Mouse (Mus musculus) embryo, embryonic 11 days (tissue): ENCODE results near the gene Dhx40.

Experiments
- DNase-seq: peaks from one replicate; pipeline ENCODE4 v3.0.0-alpha.2; 2015

Gene Dhx40

DNA sequence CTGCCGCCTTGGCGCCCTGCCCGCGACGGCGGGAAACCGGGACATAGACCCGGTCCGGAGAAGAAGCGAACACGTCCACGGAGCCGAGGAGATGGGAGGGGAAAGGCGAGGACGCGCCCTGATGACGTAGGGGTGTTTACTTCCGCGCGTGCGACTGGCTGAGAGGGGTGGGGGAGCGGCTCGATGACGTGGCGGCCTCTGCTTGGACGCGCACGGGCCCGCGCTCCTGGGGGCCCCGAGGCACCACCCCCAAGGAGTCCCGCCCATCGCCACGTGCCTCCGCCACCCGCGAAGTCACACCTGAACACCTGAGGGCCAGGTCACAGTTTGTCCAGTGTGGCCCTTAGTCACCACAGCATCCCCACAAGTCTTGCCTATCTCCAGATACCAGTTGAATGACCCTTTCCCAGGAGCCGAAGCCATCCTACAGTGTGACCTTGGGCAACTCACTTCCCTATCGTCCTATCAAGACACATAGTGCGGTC lies at the start of gene Dhx40:
Gene Dhx40 (minus strand): TSS at position 242 of the 485 bp plus-strand sequence.
- peak; percentile 94 for DNase-seq

DNA sequence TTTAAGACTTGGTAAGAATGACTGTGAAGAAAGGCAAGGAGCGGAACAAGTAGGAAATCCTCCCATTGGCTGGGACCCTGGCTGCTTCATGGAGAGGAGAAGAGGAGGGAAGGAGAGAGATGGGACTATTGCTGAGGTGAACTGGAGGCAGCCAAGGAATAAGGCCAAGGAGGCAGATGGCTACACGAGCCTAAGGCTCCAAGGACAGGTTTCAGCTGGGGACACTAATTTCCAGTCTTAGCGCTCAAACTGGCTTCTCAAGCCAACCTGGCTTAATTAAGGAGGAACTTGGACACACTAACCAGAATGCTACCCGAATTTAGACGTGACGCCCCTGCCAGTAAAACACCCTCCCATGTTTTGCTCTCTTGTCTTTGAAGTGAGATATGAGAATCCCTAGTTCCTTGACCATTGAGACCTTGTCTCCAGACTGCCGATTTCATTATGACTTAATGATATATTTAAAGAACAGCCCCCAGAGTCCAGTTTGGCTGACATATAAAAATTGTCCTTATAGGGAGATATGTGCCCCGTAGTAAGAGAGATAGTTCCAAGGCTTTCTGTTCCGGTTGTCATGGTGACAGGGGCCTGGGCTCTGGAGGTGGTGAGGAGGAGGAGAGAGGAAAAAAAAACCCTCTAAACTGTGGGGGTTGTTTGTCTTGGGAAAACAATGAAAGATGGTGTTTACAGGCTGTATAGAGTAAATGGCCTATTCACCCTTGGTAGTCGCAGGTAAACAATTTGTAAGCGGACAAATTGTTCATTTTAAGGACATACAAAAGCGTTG lies 48.3 kb upstream of the Dhx40 start:
- no peak for DNase-seq

DNA sequence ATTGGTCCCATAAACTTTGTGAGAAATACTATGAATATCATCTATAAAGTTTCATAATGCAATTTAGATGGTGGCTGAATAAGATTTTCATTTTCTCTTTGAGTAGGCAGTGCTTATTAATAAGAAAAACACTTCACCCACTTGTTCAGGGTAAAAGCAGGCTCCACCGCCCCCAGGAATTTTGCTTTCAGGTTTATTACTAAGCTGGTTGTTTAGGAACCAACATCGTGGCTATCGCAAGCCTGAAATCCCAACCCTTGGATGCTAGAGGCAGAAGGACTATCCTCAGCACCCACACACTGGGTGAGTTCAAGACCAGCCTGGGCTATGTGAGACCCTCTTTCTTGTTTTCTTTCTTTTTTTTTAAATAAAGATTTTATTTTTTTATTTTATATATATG lies 45.5 kb upstream of the Dhx40 start:
- no peak for DNase-seq

DNA sequence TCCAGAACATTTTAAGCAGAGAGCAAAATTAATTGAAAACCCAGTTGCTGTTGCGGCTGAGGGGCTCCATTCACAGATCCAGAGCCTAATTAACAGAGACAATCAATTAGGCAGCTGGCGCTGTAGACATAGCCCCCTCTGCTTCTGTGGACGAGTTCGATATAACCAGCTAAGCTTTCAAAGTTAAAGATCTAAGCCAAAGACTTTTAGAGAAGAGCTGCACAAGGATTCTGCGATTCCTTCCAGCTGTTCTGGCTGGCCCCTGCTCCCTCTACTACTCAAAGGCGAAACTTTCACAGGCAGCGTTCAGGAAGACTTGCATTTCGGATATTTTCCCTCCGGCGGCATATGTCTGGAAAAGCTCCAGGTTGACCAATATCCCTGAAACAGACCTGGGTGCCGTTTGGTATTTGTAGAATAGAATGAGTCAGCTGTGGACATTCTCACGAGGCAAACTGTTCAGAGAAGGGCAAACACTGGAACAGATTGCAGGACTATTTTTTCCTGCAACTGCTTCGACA lies 45.0 kb upstream of the Dhx40 start:
- no peak for DNase-seq

DNA sequence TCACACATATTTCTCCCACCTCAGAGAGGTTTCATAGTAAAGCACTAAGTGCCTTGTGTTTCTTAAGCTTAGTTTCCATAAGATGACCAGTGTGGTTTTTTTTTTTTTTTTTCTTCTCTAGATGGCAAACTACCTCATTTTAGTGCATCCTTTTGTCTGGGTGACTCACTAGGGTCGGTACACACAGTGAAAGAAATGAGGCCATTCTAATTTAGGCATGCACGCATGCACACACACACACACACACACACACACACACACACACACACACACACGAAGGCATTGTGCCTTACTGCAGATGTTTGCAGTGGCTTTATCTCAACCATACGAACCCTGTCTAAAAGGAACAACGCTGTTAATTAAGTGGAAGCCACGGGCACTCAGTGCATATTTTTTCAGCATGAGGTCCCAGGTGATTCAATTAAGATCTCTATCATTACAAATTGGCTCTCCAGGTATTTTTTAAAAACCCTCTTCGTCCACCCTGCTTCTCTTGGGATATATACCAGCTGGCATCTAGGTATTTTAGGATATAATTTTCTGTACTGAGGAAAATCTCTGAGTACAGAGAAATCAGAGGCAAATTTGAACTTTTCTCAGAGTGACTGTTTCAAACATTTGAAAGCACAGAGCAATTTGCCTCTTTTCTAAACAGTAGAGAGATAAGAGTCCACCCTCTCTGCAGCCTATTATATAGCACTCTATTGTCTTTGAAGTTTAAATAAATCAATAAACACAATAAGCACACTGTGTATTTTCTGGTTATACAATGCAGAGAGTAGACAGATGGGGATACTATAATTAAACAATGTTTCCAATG lies 44.4 kb upstream of the Dhx40 start:
- no peak for DNase-seq

DNA sequence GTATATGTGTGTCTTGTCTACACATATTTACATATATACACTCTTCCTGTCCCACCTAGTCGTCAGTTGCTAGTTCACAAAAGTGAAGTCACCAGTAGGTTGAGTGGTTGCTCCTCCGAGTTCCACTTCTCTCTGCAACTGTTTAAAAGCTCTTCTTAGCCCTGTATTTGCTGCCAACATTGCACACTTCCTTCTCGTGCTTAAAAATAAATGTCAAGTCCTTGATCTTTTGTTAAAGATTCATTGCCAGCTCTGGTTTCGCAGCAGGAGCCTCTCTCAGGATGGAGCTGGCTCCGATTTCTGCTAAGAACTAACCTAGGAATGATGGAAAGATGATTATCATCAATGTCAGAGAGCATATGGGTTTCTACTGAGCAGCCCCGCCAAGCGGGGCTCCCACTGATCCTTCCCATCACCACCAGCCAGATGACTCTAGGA lies 43.7 kb upstream of the Dhx40 start:
- DNase-seq: no peak

DNA sequence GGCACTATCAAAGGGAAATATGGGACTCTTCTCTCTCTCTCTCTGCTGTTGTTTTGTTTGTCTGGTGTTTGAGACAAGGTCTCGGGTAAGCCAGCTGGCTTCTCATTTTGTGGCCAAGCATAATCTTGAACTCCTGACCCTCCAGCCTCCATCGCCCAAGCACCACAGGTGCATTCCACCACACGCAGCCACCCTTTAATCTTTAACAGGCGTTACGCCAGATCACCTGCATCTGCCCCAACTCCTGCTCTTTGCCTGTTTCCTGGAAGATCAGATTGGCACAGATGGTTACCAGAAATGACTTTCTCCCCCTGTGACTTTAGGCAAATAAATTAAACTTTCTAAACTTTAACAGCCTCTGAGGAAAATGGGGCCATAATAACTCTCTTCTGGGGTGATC lies 36.3 kb upstream of the Dhx40 start:
- DNase-seq: no peak

DNA sequence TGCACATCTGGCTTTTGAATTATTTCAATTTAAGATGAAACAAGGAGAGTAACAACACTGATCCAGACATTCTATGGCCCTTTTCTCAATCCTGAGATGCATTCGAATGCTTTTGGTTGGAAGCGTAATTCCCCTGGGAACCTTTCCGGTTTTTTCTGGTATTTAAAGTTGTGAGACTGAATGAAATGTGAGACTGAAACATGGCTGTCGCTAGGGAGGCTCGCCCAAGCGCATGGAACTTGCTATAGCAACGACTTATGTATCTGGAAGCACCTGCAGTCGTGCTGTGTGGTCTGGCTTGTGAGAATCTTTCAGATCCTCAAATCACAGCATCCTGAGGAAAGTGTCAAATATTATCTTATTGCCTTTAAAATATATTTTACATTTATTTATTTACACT lies 33.7 kb upstream of the Dhx40 start:
- DNase-seq: no peak

DNA sequence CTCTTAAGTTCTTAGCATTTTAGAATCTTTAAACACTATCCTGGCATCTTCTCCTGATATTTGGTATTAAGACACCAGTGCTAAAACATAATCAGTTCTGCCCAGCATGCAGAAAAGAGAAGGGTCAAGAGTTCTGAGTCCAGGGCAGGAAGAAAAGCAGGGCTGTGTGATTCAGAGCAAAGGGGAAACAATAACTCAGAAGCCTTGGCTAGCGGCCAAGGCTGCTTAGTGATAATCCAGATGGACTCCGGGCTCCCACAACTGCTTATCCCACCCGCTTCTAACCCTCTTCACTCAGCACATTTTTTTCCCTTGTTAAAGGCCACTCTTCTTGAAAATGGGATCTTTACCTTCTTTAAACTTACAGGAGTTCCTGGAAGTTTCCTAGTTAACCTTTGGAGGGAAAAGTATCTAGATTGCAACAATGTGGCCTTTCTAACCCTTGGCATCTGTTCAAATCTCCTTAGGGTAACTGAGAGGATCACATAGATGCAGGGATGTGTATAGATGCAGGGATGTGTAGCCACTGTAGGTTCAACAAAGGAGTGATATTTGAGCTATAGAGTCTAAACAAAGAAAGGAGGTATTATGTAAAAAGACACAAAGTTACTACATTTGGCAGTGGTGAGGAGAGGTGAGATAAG lies 33.1 kb upstream of the Dhx40 start:
- DNase-seq: peak; percentile 81

DNA sequence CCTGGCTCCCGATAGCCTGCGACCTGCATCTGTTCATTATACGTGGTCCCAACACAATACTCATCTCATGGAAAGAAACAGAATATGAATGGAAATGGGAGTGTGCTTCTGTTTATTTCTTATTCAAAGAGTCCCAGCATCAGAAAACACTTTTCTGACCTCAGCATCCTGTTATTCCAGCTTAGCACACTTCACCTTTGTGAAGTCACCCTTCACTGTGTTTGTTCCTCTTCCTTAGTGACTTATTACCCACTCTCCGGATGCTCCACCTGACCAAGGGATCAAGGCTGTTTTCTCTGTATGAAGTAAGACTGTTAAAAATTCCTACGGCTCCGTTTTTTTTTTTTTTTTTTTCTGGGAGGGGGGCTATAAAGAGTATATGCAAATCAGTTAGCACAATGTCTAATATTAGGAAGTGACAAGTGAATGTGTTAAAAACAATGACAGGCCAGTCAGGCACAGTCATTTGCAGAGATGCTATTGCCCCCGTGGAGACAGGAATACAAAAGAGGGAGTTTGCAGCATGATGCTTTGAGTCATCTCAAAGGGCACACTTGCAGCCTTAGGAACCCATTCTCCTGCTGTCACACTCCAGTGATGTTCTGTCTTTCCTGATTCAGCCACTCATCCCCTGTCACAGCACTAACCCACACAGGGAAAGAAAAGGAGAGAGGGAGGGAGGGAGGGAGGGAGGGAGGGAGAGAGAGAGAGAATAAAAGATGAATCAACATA lies 32.3 kb upstream of the Dhx40 start:
- DNase-seq: no peak

DNA sequence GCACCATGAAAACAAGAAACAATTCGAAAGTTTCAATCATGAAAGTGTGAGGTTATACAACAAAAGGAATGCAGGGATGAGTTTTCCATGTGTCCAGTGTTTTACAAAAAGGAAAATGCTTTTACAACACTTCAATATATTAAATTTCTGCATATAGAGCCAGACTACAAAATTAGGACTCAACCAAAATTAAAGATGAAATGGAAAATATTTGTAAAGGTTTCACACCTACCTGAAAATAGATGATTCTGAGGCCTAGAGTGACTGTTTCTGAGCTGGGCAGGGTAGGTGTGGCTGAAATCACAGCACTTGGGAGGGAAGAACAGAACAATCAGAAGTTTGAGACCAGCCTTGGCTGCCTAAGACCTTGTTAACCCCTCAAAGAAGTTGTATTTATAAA lies 31.2 kb upstream of the Dhx40 start:
- DNase-seq: no peak

DNA sequence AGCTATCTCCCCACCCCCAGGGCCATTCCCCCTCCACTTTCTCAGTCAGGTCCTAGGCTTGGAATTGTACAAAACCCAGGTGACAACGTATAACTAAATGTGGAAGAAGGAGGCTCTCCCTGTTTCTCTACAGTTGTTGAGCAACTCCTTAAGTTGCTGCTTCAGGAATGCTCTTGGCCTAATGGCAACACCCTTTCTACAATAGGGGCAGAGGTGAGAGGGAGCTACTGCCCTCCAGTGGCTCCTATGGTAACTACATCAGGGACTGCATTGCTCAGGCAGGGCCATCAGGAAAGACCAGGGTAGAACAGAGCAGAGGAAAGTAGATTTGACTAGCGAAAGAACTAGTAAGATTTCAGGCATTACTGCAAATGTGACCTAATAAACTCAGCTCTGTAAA lies 28.8 kb upstream of the Dhx40 start:
- DNase-seq: peak; percentile 68

DNA sequence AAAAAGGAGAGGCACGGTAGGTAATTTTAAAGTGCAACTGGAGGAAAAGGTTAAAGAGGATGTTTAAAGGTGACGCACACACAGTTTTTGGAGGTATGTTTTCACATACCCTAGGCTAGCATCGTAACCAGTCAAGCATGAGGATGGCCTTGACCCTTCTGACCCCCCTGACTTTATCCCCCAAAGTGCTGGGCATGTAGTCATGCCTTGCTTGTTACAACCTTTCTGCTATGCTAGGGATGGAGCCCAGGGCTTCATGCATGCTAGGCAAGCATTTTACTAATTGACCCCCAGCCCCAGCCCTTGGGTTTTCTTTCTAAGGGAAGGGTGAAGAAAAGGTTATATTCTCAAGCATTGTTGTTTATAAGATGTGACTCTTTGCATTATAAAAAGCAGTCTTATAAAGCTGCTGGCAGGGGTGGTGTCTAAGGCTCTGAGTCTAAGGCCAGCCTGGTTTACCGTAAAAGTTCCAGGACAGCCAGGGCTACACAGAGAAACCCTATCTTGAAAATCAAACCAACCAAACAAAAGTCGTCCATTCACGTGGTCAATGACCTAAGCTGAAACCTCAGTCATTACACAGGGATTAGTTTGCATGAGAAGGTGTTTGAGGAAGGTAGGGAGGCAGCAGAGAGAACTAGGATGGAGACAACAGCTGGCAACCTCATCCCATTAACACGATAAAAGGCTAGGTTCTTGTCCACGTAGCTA lies 27.2 kb upstream of the Dhx40 start:
- DNase-seq: no peak

DNA sequence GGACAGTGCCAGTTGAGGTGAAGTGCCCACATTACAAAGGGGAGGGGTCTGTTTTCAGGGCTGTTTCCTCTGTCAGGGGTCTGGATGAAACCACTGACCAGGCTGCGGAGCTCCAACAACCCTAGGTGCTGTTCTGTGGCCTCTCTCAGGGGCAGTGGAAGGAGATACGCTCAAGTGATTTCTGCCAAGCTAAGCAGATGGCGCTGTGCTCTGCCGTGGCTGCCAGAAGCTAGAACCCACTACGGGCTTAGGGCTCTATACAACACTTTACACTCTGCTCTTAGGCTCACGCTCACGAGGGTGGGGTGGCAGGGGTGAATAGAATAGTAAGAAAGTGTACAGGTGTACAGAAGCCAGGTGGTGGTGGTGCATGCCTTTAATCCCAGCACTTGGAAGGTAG lies 26.5 kb upstream of the Dhx40 start:
- DNase-seq: no peak

DNA sequence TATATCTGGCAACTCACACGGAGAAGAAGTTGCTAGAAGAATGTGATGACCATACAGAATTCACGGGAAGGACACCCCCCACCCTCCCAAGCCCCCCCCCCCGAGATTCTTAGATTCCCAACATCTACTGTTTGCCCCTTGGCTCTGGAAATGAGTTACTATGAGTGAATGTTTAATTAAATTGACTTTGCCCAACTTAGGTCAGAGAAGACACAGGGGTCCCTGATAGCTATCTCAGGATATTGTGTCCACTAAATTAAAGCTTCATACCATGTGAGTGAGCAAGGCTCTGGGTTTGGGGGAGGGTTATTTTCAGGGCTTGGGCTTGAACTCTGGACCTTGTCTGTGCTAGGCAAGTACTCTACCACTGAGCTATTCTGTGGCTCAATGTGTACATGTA lies 25.6 kb upstream of the Dhx40 start:
- no peak for DNase-seq

DNA sequence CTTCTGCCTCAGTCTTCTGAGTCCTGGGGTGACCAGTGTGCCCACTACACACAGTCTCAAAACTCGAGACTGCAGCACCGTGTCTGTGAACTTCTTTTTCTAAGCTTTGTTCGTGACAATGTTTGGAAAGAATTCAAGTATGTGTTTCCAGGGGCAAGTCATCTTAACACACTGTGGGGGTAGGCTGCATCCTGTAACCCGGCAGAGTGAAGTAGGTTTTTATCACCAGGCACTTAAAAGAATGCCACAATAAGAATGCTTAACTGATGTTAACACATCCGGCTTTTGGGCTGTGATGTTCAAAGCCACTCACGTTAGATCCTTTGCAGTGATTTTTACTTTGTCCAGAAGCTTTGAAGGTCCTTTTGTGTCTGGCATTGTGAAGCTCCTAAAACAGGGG lies 20.9 kb upstream of the Dhx40 start:
- DNase-seq: no peak

DNA sequence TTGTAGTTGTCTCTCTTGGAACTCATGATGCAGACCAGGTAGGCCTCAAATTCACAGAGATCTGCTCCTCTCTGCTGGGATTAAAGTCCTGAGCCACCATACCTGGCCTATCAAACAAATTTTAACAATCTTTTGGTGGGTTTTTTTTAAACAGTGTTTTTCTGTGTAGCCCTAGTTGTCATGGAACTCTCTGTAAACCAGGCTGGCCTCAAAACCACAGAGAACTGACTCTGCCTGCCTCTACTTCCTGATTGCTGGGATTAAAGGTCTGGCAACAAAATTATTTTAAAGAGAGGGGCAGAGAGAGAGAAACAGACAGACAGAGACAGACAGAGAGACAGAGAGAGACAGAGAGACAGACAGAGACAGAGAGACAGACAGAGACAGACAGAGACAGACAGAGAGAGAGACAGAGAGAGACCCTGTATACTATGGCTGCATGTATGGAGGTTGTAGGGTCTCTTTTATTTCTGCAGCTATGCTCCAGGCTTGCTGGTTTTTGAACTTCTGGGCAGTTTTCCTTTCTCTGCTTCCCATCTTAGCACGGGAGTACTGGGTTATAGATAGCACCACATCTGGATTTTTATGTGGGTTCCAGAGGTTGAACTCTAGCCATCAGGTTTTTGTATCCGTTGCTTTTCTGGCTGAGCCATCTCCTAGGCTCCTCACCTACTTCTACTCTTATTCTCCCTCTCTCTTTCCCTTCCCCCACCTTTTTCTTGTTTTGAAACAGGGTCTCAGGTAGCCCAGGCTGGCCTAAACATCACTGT lies 20.1 kb upstream of the Dhx40 start:
- no peak for DNase-seq

DNA sequence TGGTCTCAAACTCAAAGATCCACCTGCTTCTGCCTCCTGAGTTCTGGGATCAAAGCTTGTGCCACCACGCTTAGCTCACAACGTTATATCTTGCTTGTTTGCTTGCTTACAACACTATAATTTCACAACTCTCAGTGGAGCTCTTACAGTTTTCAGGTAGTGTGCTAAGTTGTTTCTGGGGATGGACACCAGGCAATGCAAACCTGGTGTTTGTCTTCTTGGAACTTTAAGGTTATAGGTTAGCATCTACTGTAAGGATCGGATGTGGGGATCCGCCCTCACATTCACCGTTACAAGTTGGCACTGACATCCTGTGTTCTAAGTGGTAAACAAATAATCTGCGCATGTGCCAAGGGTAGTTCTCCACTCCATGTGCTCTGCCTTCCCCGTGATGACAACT lies 16.9 kb upstream of the Dhx40 start:
- DNase-seq: no peak

DNA sequence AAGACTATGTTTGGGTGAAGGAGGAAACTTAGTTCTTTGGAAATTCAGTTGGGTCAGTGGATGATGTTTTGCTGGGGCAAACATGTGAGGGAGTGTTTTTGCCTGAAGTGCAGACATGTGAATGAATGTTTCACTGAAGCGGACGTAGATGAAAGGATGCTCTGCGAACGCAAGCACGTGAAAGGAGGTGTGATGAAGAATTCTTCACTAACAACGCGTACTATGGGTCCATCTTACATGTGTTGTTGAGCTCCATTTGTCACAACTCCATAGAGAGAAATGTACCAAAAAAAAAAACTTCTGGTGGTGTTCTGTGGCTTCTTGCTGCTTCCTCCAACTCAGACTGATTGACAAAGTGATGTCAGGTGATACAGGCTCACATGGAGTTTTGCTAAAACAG lies 15.0 kb upstream of the Dhx40 start:
- DNase-seq: no peak

DNA sequence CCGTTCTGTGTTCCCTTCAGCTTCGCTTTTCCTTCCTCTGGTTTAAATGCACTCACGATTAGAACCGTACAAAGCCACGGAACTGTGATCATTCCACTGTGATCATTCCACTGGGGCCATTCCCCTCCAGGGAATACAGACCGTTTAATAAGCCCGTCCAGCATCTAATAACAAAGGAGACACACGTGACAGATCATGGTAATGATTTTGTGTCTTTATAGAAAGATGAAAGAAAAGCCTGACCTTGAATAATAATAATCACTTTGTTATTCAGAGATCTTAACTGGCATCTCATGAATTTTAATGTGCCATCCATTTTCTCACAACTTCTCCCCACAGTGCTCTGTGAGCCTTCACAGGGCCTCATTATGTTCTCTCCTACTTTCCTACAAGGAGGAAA lies 12.0 kb upstream of the Dhx40 start:
- DNase-seq: no peak

DNA sequence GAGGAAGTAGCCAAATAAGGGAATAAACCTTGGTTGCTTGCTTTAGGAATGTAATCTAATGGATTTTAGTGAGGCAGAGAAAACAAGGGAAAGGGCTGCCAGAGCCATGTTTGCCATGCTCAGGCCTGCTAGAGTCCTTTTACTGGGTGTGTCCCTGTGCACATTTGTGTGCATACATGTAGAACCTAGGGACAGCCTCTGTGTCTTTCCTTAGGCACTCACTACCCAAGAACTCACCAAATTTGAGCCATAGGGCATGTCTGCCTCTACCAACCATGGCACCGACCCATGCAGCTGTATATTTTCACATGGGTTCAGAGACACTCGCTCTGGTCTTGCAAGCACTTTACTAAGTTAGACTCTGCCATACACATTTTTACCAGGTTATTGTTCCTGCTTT lies 11.4 kb upstream of the Dhx40 start:
- DNase-seq: no peak
